Mouse (Mus musculus): ENCODE results near the gene Fsip1. TPM values are rescaled to one million over a fixed set of nuclear protein-coding genes. Genes with fewer than 3 reads are reported as not detected.

The Fsip1 gene
- polyA plus RNA-seq, 1 experiment from 2014 or later, result 2.5 TPM

DNA sequence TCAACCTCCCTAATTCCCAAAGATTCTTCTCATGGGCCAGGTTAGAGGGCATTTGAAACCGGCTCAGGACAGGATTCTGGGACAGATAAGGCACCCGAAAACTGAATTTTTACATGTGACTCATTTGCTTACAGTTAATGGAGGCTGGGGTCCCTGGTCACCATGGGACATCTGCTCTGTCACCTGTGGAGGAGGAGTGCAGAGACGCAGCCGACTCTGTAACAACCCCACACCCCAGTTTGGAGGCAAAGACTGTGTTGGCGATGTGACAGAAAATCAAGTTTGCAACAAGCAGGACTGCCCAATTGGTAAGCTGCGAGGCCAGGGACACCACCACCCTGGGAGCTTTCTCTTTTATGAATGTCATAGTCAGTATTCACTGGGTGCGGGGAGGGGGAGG, 138.3 kb downstream of the Fsip1 start:
- Histone ChIP-seq H3K9me3 (no peaks in the 10 kb centered on the region), H3K4me1 (no peaks in the 10 kb centered on the region), H3K36me3 (peaks cover 4% of the 10 kb centered on the region; the same call in 1 of the 2 replicates), H3K4me2 (replicated peaks) (no peak overlapping the region), H3K27ac (no peak overlapping the region), H3K9ac (no peak overlapping the region), H3K27me3 (replicated peaks) (no peaks in the 10 kb centered on the region), H3K4me3 (no peak overlapping the region)
- no peak for ATAC-seq (ENCODE audit: low FRiP score, low read depth)
- 93% methylated on average over 7 of the region's 7 CpGs for whole genome bisulfite sequencing

DNA sequence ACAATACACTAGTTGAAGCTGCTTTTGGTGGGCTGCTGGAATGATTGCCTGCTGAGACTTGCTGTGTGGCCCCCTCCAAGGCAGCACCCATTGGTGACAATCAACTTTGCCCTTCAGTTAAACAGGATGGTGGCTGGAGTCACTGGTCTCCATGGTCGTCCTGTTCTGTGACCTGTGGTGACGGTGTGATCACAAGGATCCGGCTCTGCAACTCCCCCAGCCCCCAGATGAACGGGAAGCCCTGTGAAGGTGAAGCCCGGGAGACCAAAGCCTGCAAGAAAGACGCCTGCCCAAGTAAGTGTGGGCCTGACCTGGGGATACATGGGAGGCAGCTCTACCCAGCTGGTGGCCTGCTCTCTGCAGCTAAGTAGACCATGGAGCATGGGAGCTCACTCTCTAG, 138.7 kb downstream of the Fsip1 start:
- WGBS, result 87% methylated on average over 6 of the region's 6 CpGs
- Histone ChIP-seq H3K9ac (no peak overlapping the region), H3K4me2 (replicated peaks) (no peak overlapping the region), H3K4me1 (no peaks in the 10 kb centered on the region), H3K27ac (no peak overlapping the region), H3K36me3 (peaks cover 4% of the 10 kb centered on the region; the same call in 1 of the 2 replicates), H3K27me3 (replicated peaks) (peaks cover 2% of the 10 kb centered on the region), H3K9me3 (no peaks in the 10 kb centered on the region), H3K4me3 (no peak overlapping the region)
- ATAC-seq (ENCODE audit: low FRiP score, low read depth), result no peak

GRCm38 (mm10) chr2:118117401-118117800, 139.4 kb downstream of the Fsip1 start:
- Histone ChIP-seq H3K4me2 (replicated peaks) (no peak overlapping the region), H3K27ac (no peak overlapping the region), H3K4me3 (no peak overlapping the region), H3K9me3 (no peaks in the 10 kb centered on the region), H3K4me1 (no peaks in the 10 kb centered on the region), H3K36me3 (peaks cover 4% of the 10 kb centered on the region; the same call in 1 of the 2 replicates), H3K27me3 (replicated peaks) (peaks cover 9% of the 10 kb centered on the region), H3K9ac (no peak overlapping the region)
- ATAC-seq (ENCODE audit: low FRiP score, low read depth), result no peak
- WGBS, result 81% methylated on average over 11 of the region's 11 CpGs

DNA sequence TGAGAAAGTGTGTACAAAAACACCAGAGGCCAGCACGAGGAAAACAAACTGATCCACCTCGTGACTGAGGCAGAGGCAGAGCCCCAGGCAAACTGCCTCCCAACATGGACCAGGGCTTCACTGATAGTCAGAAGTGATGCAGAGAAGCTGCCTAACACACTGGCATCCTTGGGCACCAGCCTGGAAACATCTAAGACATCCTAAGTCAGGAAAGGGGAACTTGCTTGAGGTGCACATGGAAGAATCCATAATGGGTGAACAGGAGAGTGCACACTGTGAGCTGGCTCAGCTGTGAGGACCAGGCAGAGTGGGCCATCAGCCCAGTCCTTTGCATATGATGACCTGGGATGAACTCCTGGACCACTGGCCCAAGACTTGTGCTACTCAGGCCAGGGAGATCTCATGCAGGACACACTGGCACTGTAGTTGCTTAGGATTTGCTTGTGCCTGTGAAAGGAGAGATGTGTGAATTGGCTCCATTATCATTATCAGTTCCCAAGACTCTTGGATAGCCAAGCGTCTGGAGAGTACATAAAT, 139.9 kb downstream of the Fsip1 start:
- Histone ChIP-seq H3K4me1 (peaks cover 2% of the 10 kb centered on the region), H3K27me3 (replicated peaks) (peaks cover 15% of the 10 kb centered on the region), H3K36me3 (peaks cover 4% of the 10 kb centered on the region; the same call in 1 of the 2 replicates), H3K4me2 (replicated peaks) (no peak overlapping the region), H3K27ac (no peak overlapping the region), H3K9ac (no peak overlapping the region), H3K9me3 (no peaks in the 10 kb centered on the region), H3K4me3 (no peak overlapping the region)
- ATAC-seq (ENCODE audit: low FRiP score, low read depth), result no peak
- 74% methylated on average over 3 of the region's 3 CpGs for WGBS

DNA sequence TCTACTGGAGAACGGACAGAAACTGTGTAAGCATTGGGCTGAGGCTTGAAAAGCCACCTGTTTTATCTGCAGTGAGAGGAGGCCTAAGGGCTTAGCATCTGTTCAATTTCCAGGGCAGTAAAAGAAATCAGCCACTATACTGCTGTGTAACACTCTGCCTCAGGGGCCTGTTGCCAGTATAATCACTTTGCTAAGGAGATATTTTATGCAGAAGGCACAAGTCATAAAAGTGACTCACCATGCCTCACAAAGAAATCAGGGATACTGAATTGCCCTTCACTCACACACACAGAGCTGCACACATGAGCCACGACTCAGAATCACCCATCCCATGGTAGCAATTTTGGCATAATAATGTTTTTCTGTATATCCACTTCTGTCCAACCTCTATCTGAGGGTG, 140.6 kb downstream of the Fsip1 start:
- peak; percentile 39 for ATAC-seq (ENCODE audit: low FRiP score, low read depth)
- Histone ChIP-seq H3K9me3 (no peaks in the 10 kb centered on the region), H3K27me3 (replicated peaks) (peaks cover 16% of the 10 kb centered on the region), H3K36me3 (peaks cover 4% of the 10 kb centered on the region; the same call in 1 of the 2 replicates), H3K9ac (no peak overlapping the region), H3K4me2 (replicated peaks) (no peak overlapping the region), H3K4me3 (no peak overlapping the region), H3K27ac (no peak overlapping the region), H3K4me1 (peaks cover 7% of the 10 kb centered on the region)
- 47% methylated on average over 2 of the region's 2 CpGs for WGBS

GRCm38 (mm10) chr2:118115647-118116046, 141.1 kb downstream of the Fsip1 start:
- H3K9me3 ChIP-seq, result no peaks in the 10 kb centered on the region
- no peak overlapping the region for H3K4me2 ChIP-seq (replicated peaks)
- H3K9ac ChIP-seq, result no peak overlapping the region
- no peak overlapping the region for H3K27ac ChIP-seq
- ATAC-seq (ENCODE audit: low FRiP score, low read depth), result no peak
- peaks cover 4% of the 10 kb centered on the region; the same call in 1 of the 2 replicates for H3K36me3 ChIP-seq
- no peak overlapping the region for H3K4me3 ChIP-seq
- 79% methylated on average over 7 of the region's 7 CpGs for WGBS
- peaks cover 10% of the 10 kb centered on the region for H3K4me1 ChIP-seq
- H3K27me3 ChIP-seq (replicated peaks), result peaks cover 16% of the 10 kb centered on the region

DNA sequence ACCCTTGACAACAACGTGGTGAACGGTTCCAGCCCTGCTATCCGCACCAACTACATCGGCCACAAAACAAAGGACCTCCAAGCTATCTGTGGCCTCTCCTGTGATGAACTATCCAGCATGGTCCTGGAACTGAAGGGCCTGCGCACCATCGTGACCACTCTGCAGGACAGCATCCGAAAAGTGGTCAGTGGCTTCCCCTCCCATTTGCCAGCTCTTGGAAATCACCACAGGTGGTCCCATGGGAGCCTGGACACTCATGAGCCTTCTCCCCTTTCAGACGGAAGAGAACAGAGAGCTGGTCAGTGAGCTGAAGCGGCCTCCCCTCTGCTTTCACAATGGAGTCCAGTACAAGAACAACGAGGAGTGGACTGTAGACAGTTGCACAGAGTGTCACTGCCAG, 142.1 kb downstream of the Fsip1 start:
- peak overlapping the region; percentile 27; the same call in 1 of the 2 replicates for H3K4me2 ChIP-seq (replicated peaks)

DNA sequence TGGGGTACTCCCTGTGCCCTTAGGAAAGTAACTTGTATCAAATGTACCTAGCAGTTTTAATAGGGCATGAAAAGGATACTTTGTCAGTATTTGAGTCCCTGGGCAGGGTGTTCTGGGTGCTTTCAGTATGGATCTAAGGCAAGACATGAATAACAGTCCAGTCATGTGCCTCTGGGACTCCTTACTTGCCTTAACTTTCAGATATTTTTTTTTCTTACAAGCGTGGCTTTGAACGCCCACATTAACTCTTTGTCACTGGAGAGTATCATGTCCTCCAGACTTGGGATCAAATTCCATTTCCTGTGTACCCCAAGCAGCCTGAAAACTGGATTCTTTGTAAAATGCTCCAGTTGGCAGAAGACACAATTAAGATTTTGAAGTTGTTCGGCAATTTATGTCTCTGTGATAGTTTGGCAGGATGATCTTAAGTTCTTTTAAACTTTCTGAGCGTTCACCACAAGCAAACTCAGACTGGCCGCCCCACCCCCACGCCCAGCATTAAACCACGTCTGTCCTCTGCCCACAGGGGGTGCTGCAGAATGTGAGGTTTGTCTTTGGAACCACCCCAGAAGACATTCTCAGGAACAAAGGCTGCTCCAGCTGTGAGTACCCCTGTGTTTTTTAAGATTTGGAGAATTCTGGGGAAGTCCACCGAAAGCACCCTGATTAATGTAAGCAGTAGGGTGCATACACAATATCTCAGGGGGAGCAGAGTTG, 142.8 kb downstream of the Fsip1 start:
- H3K36me3 ChIP-seq, result no peaks in the 10 kb centered on the region
- no peaks in the 10 kb centered on the region for H3K9me3 ChIP-seq
- H3K27me3 ChIP-seq (replicated peaks), result peaks cover 22% of the 10 kb centered on the region
- no peak overlapping the region for H3K27ac ChIP-seq
- peaks cover 15% of the 10 kb centered on the region for H3K4me1 ChIP-seq
- no peak overlapping the region for H3K9ac ChIP-seq
- peak overlapping the region; percentile 27 for H3K4me2 ChIP-seq (replicated peaks)
- ATAC-seq (ENCODE audit: low FRiP score, low read depth), result no peak
- WGBS, result 53% methylated on average over 8 of the region's 8 CpGs
- no peak overlapping the region for H3K4me3 ChIP-seq

More for the DNA sequence above, 142.1 kb downstream of the Fsip1 start:
- H3K4me1 ChIP-seq, result peaks cover 15% of the 10 kb centered on the region
- peaks cover under 1% of the 10 kb centered on the region; the same call in 1 of the 2 replicates for H3K36me3 ChIP-seq
- peaks cover 22% of the 10 kb centered on the region for H3K27me3 ChIP-seq (replicated peaks)
- no peak for ATAC-seq (ENCODE audit: low FRiP score, low read depth)
- 76% methylated on average over 10 of the region's 10 CpGs for WGBS
- H3K4me3 ChIP-seq, result no peak overlapping the region
- no peak overlapping the region for H3K9ac ChIP-seq
- no peaks in the 10 kb centered on the region for H3K9me3 ChIP-seq
- H3K27ac ChIP-seq, result no peak overlapping the region

GRCm38 (mm10) chr2:118112846-118113479, 143.8 kb downstream of the Fsip1 start:
- Histone ChIP-seq H3K27me3 (replicated peaks) (peaks cover 22% of the 10 kb centered on the region), H3K4me3 (peak overlapping the region; percentile 9), H3K9me3 (no peaks in the 10 kb centered on the region), H3K9ac (no peak overlapping the region), H3K27ac (no peak overlapping the region), H3K4me2 (replicated peaks) (peak overlapping the region; percentile 91), H3K36me3 (no peaks in the 10 kb centered on the region), H3K4me1 (peaks cover 15% of the 10 kb centered on the region)
- 72% methylated on average over 21 of the region's 21 CpGs for WGBS
- ATAC-seq (ENCODE audit: low FRiP score, low read depth), result no peak

DNA sequence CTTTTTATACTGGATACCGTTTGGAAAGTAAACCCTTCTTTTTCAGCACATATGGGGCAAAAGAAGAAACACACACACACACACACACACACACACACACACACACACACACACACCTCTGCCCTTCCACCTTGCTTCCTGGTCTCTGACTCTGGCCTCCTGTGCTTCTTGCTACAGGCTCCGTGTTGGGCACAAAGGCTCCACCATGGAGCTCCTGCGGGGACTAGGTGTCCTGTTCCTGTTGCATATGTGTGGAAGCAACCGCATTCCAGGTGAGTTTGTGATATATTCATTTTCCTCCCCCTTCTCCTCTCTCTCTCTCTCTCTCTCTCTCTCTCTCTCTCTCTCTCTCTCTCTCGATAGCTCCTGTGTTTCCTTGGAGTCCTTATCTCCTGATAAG, 144.3 kb downstream of the Fsip1 start:
- no peaks in the 10 kb centered on the region for H3K9me3 ChIP-seq
- WGBS, result 25% methylated on average over 5 of the region's 5 CpGs
- ATAC-seq (ENCODE audit: low FRiP score, low read depth), result no peak
- no peak overlapping the region for H3K9ac ChIP-seq
- peak overlapping the region; percentile 91 for H3K4me2 ChIP-seq (replicated peaks)
- peak overlapping the region; percentile 46 for H3K4me3 ChIP-seq
- no peak overlapping the region for H3K27ac ChIP-seq
- peaks cover 15% of the 10 kb centered on the region for H3K4me1 ChIP-seq
- H3K27me3 ChIP-seq (replicated peaks), result peaks cover 22% of the 10 kb centered on the region
- no peaks in the 10 kb centered on the region for H3K36me3 ChIP-seq

DNA sequence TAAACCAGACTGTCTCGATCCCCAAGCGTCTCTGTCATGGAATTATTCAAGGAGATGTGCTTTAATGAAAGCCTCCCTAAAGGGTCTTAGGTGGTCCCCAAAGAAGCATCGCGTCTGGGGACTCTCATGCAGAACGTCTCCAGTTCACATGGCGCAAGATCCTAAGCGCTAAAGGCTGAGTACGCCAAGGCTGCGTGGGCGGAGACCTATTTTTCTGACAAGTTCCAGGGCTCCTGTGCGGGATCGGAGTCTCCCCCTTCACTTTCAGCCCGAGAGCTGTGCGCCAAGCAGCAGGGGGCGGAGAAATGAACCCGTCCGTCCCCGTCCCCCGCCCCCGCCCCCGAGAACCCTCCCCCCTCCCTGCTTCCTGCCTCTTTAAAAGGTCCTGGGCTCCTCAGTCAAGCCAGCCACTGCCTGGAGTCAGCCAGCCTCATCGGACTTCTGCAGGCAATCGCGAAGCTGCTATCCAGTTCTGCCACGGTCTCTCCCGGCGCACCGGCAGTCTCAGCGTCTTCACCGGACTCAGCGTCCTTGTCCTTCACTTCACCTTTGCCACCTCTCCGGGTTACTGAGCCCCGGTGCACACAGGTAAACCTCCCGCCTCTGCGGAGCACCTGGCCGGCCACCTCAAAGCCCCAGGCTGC, 145.2 kb downstream of the Fsip1 start, which contains the start of gene Thbs1:
TSS of gene Thbs1 (plus strand) at position 389 of the 644 bp plus-strand sequence.
- peaks cover 15% of the 10 kb centered on the region for H3K4me1 ChIP-seq
- no peaks in the 10 kb centered on the region for H3K9me3 ChIP-seq
- peak; percentile 70 for ATAC-seq (ENCODE audit: low FRiP score, low read depth)
- H3K27me3 ChIP-seq (replicated peaks), result peaks cover 22% of the 10 kb centered on the region
- peak within 1 kb of the TSS; percentile 53; the same call in 1 of the 2 replicates for H3K9ac ChIP-seq
- H3K36me3 ChIP-seq, result no peaks in the 10 kb centered on the region
- H3K4me2 ChIP-seq (replicated peaks), result peak within 1 kb of the TSS; percentile 91
- under 1% methylated on average over 36 of the region's 36 CpGs for WGBS
- no peak within 1 kb of the TSS for H3K27ac ChIP-seq
- H3K4me3 ChIP-seq, result peak within 1 kb of the TSS; percentile 46

DNA sequence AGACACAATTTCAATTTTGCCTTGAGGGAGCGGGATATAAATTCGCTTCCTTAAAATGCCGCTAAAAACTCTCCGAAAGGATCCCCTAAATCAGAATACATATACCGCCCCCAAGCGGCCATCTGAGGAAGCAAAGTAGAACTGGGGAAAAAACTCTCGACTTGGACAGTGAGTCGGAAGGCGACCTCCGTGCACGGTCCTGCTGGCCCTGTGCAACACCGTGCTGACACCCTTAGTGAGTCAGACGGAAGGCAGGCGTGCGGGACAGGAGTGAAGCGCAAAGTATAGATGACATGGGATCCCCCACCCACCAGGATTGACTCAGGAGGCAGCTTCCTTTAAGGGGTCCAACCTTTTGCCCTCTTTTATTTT, 145.7 kb downstream of the Fsip1 start:
- peak; percentile 82 for ATAC-seq (ENCODE audit: low FRiP score, low read depth)
- peak overlapping the region; percentile 91 for H3K4me2 ChIP-seq (replicated peaks)
- H3K9ac ChIP-seq, result peak overlapping the region; percentile 53; the same call in 1 of the 2 replicates
- peaks cover 15% of the 10 kb centered on the region for H3K4me1 ChIP-seq
- peaks cover 22% of the 10 kb centered on the region for H3K27me3 ChIP-seq (replicated peaks)
- no peaks in the 10 kb centered on the region for H3K36me3 ChIP-seq
- H3K27ac ChIP-seq, result no peak overlapping the region
- H3K4me3 ChIP-seq, result peak overlapping the region; percentile 46
- under 1% methylated on average over 16 of the region's 16 CpGs for WGBS
- no peaks in the 10 kb centered on the region for H3K9me3 ChIP-seq
